Mouse (Mus musculus) CH12.LX (cell line): ENCODE results near the gene Zfp451. TPM values are rescaled to one million over a fixed set of nuclear protein-coding genes. Genes with fewer than 3 reads are reported as not detected.

Experiments
- DNase-seq: peaks from one replicate; pipeline ENCODE4 v3.0.0-alpha.2; 2013; ENCODE audit errors: extremely low read depth
- H3K27ac ChIP-seq: 2 replicates; pipeline ENCODE4 v1.5.1; 2012; ENCODE audit warnings: low read depth, mild to moderate bottlenecking, control low read depth, moderate library complexity; ENCODE audit not compliant: insufficient read depth
- H3K27me3 ChIP-seq: replicated peaks from 2 replicates; pipeline ENCODE3; 2012; ENCODE audit warnings: inconsistent platforms
- H3K36me3 ChIP-seq, 2 experiments: replicated peaks in 1 of 2; 2 replicates each; pipeline versions ENCODE3 to v1.6.1; 2012; ENCODE audit warnings: inconsistent platforms in 1 of 2, low read length in 1 of 2, mild to moderate bottlenecking in 1 of 2, mixed read lengths in 1 of 2, moderate library complexity in 1 of 2; ENCODE audit not compliant: control insufficient read depth in 1 of 2, insufficient read depth in 1 of 2
- H3K4me1 ChIP-seq, 2 experiments: 2 replicates each; pipeline ENCODE4 v1.6.1; 2012; ENCODE audit warnings: inconsistent platforms in 1 of 2, moderate library complexity in 1 of 2; ENCODE audit not compliant: insufficient read depth in 2 of 2, control insufficient read depth in 1 of 2
- H3K4me2 ChIP-seq: 2 replicates; pipeline ENCODE4 v1.6.1; 2012; ENCODE audit warnings: low read depth, mild to moderate bottlenecking, control low read depth; ENCODE audit not compliant: poor library complexity, insufficient read depth, severe bottlenecking
- H3K4me3 ChIP-seq, 3 experiments: fragments of 150-350 bp in 1 of 3; sonication (generic) in 1 of 3; replicated peaks in 1 of 3; 2 replicates each; pipeline versions ENCODE3 to v1.5.1; 2011 to 2012; ENCODE audit warnings: low read depth in 2 of 3, low read length in 2 of 3, mild to moderate bottlenecking in 2 of 3, moderate library complexity in 2 of 3, control low read depth in 1 of 3, improper control_type of control experiment in 1 of 3, inconsistent platforms in 1 of 3, mixed read lengths in 1 of 3; ENCODE audit not compliant: poor library complexity in 1 of 3
- H3K79me2 ChIP-seq: replicated peaks from 2 replicates; pipeline ENCODE4 v1.6.1; 2012; ENCODE audit warnings: mild to moderate bottlenecking, moderate library complexity; ENCODE audit not compliant: control insufficient read depth, poor library complexity, insufficient read depth, severe bottlenecking; ENCODE audit errors: extremely low read depth
- H3K9ac ChIP-seq: 2 replicates; pipeline ENCODE4 v1.6.1; 2012; ENCODE audit warnings: low read depth, mild to moderate bottlenecking, control low read depth, moderate library complexity; ENCODE audit not compliant: insufficient read depth
- H3K9me3 ChIP-seq: replicated peaks from 2 replicates; pipeline ENCODE3; 2012; ENCODE audit warnings: low read length, inconsistent platforms, mixed read lengths
- BHLHE40 ChIP-seq: IDR thresholded peaks from 2 replicates; pipeline ENCODE4 v1.6.1; 2011; ENCODE audit warnings: mild to moderate bottlenecking, low read depth, low read length, improper control_type of control experiment
- CHD1 ChIP-seq: IDR thresholded peaks from 2 replicates; pipeline ENCODE4 v1.6.1; 2012; ENCODE audit warnings: low read depth, low read length, improper control_type of control experiment, inconsistent platforms
- CHD2 ChIP-seq: IDR thresholded peaks from 2 replicates; pipeline ENCODE4 v1.6.1; 2011; ENCODE audit warnings: low read length, improper control_type of control experiment
- ELF1 ChIP-seq: IDR thresholded peaks from 2 replicates; pipeline ENCODE4 v1.6.1; 2014; ENCODE audit warnings: low read depth, mild to moderate bottlenecking, inconsistent platforms, low read length, improper control_type of control experiment
- EP300 ChIP-seq: IDR thresholded peaks from 2 replicates; pipeline ENCODE4 v1.6.1; 2011; ENCODE audit warnings: low read length, improper control_type of control experiment
- HCFC1 ChIP-seq: IDR thresholded peaks from 2 replicates; pipeline ENCODE4 v1.6.1; 2012; ENCODE audit warnings: low read depth, mild to moderate bottlenecking, inconsistent platforms, low read length, improper control_type of control experiment
- JUN ChIP-seq: IDR thresholded peaks from 2 replicates; pipeline ENCODE4 v1.6.1; 2011; ENCODE audit warnings: low read depth, mild to moderate bottlenecking, low read length, improper control_type of control experiment, moderate library complexity; ENCODE audit not compliant: insufficient read depth
- JUND ChIP-seq: conservative IDR thresholded peaks from 2 replicates; pipeline ENCODE4 v1.6.1; 2011; ENCODE audit warnings: low read depth, low read length, improper control_type of control experiment
- MAFK ChIP-seq: IDR thresholded peaks from 2 replicates; pipeline ENCODE4 v1.6.1; 2011; ENCODE audit warnings: low read length, improper control_type of control experiment; ENCODE audit not compliant: insufficient replicate concordance
- MAX ChIP-seq: IDR thresholded peaks from 2 replicates; pipeline ENCODE4 v1.6.1; 2011; ENCODE audit warnings: low read length, improper control_type of control experiment
- MAZ ChIP-seq: IDR thresholded peaks from 2 replicates; pipeline ENCODE4 v1.6.1; 2012; ENCODE audit warnings: low read depth, mild to moderate bottlenecking, inconsistent platforms, low read length, improper control_type of control experiment, moderate library complexity
- MEF2A ChIP-seq: IDR thresholded peaks from 2 replicates; pipeline ENCODE4 v1.6.1; 2014; ENCODE audit warnings: low read depth, mild to moderate bottlenecking, inconsistent platforms, low read length, improper control_type of control experiment, borderline replicate concordance
- MYC ChIP-seq: IDR thresholded peaks from 2 replicates; pipeline ENCODE4 v1.6.1; 2011; ENCODE audit warnings: low read depth, mild to moderate bottlenecking, improper control_type of control experiment, low read length
- NELFE ChIP-seq: IDR thresholded peaks from 2 replicates; pipeline ENCODE4 v1.6.1; 2011; ENCODE audit warnings: low read depth, low read length, improper control_type of control experiment
- NRF1 ChIP-seq: IDR thresholded peaks from 2 replicates; pipeline ENCODE4 v1.6.1; 2014; ENCODE audit warnings: low read depth, mild to moderate bottlenecking, inconsistent platforms, low read length, improper control_type of control experiment, moderate library complexity
- POLR2A ChIP-seq: IDR thresholded peaks from 2 replicates; pipeline ENCODE4 v1.6.1; 2011; ENCODE audit warnings: low read depth, mild to moderate bottlenecking, improper control_type of control experiment, low read length
- RAD21 ChIP-seq: IDR thresholded peaks from 2 replicates; pipeline ENCODE4 v1.6.1; 2011; ENCODE audit warnings: low read depth, mild to moderate bottlenecking, low read length, improper control_type of control experiment, moderate library complexity
- RCOR1 ChIP-seq: conservative IDR thresholded peaks from 2 replicates; pipeline ENCODE4 v1.6.1; 2012; ENCODE audit warnings: low read depth, mild to moderate bottlenecking, inconsistent platforms, low read length, improper control_type of control experiment
- SIN3A ChIP-seq: IDR thresholded peaks from 2 replicates; pipeline ENCODE4 v1.6.1; 2012; ENCODE audit warnings: low read length, improper control_type of control experiment, inconsistent platforms
- TBP ChIP-seq: conservative IDR thresholded peaks from 2 replicates; pipeline ENCODE4 v1.6.1; 2011; ENCODE audit warnings: low read depth, low read length, improper control_type of control experiment
- TCF12 ChIP-seq: IDR thresholded peaks from 2 replicates; pipeline ENCODE4 v1.6.1; 2014; ENCODE audit warnings: low read depth, mild to moderate bottlenecking, inconsistent platforms, low read length, improper control_type of control experiment
- USF1 ChIP-seq: IDR thresholded peaks from 2 replicates; pipeline ENCODE4 v1.6.1; 2014; ENCODE audit warnings: low read depth, mild to moderate bottlenecking, inconsistent platforms, low read length, improper control_type of control experiment
- USF2 ChIP-seq: conservative IDR thresholded peaks from 2 replicates; pipeline ENCODE4 v1.6.1; 2011; ENCODE audit warnings: low read depth, low read length, improper control_type of control experiment
- ZC3H11A ChIP-seq: IDR thresholded peaks from 2 replicates; pipeline ENCODE4 v1.6.1; 2012; ENCODE audit warnings: low read depth, mild to moderate bottlenecking, inconsistent platforms, low read length, improper control_type of control experiment
- ZKSCAN1 ChIP-seq: IDR thresholded peaks from 2 replicates; pipeline ENCODE4 v1.6.1; 2012; ENCODE audit warnings: low read depth, inconsistent platforms, low read length, improper control_type of control experiment, borderline replicate concordance
- ZNF384 ChIP-seq: IDR thresholded peaks from 2 replicates; pipeline ENCODE4 v1.6.1; 2012; ENCODE audit warnings: low read depth, low read length, improper control_type of control experiment, inconsistent platforms
- dilution Hi-C: fragments of 300-500 bp; cut with MboI; formaldehyde crosslinking; loops from 2 replicates; pipeline ENCODE4 v1.14.3; 2020; ENCODE audit warnings: low sequenced_read_pairs; ENCODE audit not compliant: extremely low pct_unique_long_range_greater_than_20kb, extremely low pct_ligation_motif_present
- in situ Hi-C: fragments of 300-500 bp; cut with MboI; formaldehyde crosslinking; loops from 3 replicates; pipeline ENCODE4 v1.14.3; 2019; ENCODE audit warnings: low sequenced_read_pairs, low pct_ligation_motif_present, low pct_unique_long_range_greater_than_20kb, mixed read lengths
- polyA plus RNA-seq: library from polyadenylated mRNA; unstranded; fragments of >175 nt; gene quantifications from 2 replicates; pipeline ENCODE4 v1.2.1, GENCODE M21; 2012; ENCODE audit warnings: low read depth; ENCODE audit not compliant: insufficient read length
- total RNA-seq, 2 experiments: library from RNA; depleted of rRNA; stranded (reverse); fragments of 300-350 nt in 1 of 2; fragments of >200 nt in 1 of 2; gene quantifications; 2 replicates each; pipeline ENCODE4 v1.2.3; 2012 to 2014

The Zfp451 gene
- total and polyA plus RNA-seq, 3 experiments: 13.9 to 23.0 (median 20.5) TPM

DNA sequence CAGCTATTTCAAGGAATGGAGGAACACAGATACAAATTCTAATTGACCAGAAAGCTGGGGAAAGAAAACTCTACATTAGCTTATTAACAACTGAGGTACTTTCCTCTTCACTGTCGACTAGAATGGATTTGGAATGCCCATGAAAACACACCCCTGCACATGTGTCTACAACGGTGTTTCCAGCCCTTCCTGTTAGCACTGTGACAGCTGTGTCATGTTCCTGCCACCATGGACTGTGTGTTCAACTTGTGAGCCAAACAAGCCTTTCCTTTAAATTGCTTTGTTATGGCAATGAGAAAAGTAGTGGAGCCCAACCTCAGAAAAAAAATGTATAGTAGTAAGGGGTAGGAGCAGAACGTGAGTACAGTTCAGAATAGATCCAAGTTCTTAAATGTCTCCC is 25.9 kb downstream of the Zfp451 start:
- Histone ChIP-seq H3K79me2 (0 out of 2 replicates have a peak, but pooled peaks cover under 1% of the 10 kb centered on the region), H3K27me3 (no peaks in the 10 kb centered on the region), H3K4me2 (no peak overlapping the region), H3K4me1 (peaks cover 0 to 15% of the 10 kb centered on the region in 2 experiments; a peak in 2 of 4 replicates), H3K9me3 (no peaks in the 10 kb centered on the region), H3K9ac (no peak overlapping the region), H3K4me3 (no peak overlapping the region), H3K36me3 (peaks cover 6 to 37% of the 10 kb centered on the region in 2 experiments), H3K27ac (no peak overlapping the region)
- TF ChIP-seq MYC (no peak), POLR2A (no peak), TCF12 (no peak), NELFE (no peak), TBP (no peak), USF1 (no peak), ELF1 (no peak), CHD2 (no peak), EP300 (no peak), HCFC1 (no peak), MAX (no peak), NRF1 (no peak), ZC3H11A (no peak), RAD21 (no peak), MEF2A (no peak), BHLHE40 (no peak), MAFK (no peak), JUN (no peak), RCOR1 (no peak), ZKSCAN1 (no peak)
- DNase-seq: no peak
- in situ Hi-C loops (no loop called here), dilution Hi-C loops (no loop called here)

DNA sequence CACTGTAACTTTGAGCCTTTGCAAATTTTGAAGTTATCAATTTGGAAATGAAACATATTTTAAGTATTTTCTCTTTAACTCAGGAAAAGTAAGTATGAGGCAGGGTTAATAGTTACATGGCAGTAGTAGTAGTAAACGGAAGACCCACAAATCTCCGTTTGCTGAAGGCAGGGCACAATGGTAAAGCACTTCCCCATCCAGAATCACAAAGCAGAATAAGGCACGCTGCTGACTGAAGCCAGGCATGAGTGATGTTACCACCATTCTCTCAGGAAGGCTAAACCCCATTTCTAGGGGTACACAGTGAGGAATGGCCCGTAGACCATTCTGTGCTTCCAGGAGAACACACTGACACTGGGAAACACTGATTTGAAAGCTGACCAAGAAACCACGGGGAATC is 26.3 kb downstream of the Zfp451 start:
- Histone ChIP-seq H3K4me3 (no peak overlapping the region), H3K79me2 (no peaks in the 10 kb centered on the region), H3K4me2 (no peak overlapping the region), H3K27ac (no peak overlapping the region), H3K9me3 (no peaks in the 10 kb centered on the region), H3K36me3 (peaks cover 6 to 37% of the 10 kb centered on the region in 2 experiments), H3K27me3 (no peaks in the 10 kb centered on the region), H3K4me1 (peaks cover 0 to 15% of the 10 kb centered on the region in 2 experiments; a peak in 2 of 4 replicates), H3K9ac (no peak overlapping the region)
- in situ Hi-C loops (no loop called here), dilution Hi-C loops (no loop called here)
- no peak for DNase-seq
- TF ChIP-seq USF1 (no peak), SIN3A (no peak), CHD1 (no peak), ZNF384 (no peak), USF2 (no peak), ZKSCAN1 (no peak), MAZ (no peak), ELF1 (no peak), JUND (no peak), MEF2A (no peak), ZC3H11A (no peak), HCFC1 (no peak), NELFE (no peak), NRF1 (no peak), MAFK (no peak)
